Mouse (Mus musculus) C2C12 (cell line): Measurements from ENCODE around the gene Camta2.

ENCODE experiments used
- CTCF ChIP-seq: IDR thresholded peaks from one replicate; pipeline ENCODE4 v1.5.1; 2011; ENCODE audit not compliant: control insufficient read depth, insufficient read depth, insufficient read length
- FOSL1 ChIP-seq: IDR thresholded peaks from one replicate; pipeline ENCODE4 v1.8.0; 2011; ENCODE audit warnings: mild to moderate bottlenecking, low read length; ENCODE audit not compliant: poor library complexity, insufficient read depth, severe bottlenecking
- MAX ChIP-seq: IDR thresholded peaks from one replicate; pipeline ENCODE4 v1.6.1; 2011; ENCODE audit warnings: mild to moderate bottlenecking, control low read depth
- MYOD1 ChIP-seq: IDR thresholded peaks from one replicate; pipeline ENCODE4 v1.6.1; 2011; ENCODE audit warnings: low read depth; ENCODE audit not compliant: control insufficient read depth, insufficient read length
- MYOG ChIP-seq: IDR thresholded peaks from one replicate; pipeline ENCODE4 v1.6.1; 2011; ENCODE audit not compliant: control insufficient read depth, insufficient read length; ENCODE audit errors: extremely low read depth
- USF1 ChIP-seq: IDR thresholded peaks from one replicate; pipeline ENCODE4 v1.6.1; 2011; ENCODE audit warnings: low read depth, mild to moderate bottlenecking, control low read depth, moderate library complexity

DNA sequence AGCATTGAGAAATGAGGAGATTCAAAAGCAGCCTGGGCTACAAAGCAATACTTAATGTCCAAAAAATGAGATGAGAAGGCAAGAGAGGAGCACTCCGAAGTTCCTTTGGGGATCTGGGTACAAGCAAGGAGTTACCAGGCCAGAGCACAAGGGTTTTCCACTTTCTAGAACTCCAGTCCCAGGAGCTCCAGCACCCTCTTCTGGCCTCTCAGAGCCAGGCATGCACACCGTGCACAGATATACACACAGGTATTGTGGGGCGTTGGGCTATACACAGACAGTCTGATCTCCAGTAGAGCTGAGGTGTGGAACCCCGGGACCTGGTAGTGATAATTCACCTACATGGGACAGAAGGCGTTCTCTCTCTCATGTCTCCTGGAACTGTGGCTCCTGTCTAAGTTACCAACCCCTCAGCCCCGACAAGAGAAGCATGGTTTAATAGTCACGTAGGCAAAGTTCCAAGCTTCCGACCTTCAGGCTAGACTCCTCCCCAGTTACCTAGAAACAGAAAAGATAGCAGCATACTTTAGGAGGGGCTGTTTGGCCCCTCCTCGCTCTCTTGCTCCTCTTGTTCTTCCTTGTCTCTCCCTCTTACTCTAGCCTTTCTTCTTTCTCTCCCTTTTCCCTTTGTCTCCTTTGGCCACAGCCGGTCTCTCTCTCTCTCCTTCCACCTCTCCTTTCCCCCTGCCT is 64.7 kb downstream of the Camta2 start:
- TF ChIP-seq CTCF: no peak
- TF ChIP-seq USF1: no peak
- TF ChIP-seq MAX: no peak
- TF ChIP-seq MYOG: no peak
- no peak for TF ChIP-seq MYOD1
- TF ChIP-seq FOSL1: no peak
